Mouse (Mus musculus): ENCODE results near the gene Scarf1.

GRCm38 (mm10) chr11:75536255-75537024, 23.1 kb downstream of the Scarf1 start:
- no peak for TF ChIP-seq CTCF (conservative IDR thresholded peaks at IDR 0.05; ENCODE audit: insufficient read depth, insufficient read length, low read depth, low read length)
- TF ChIP-seq POLR2A (IDR thresholded peaks at IDR 0.05; ENCODE audit: low read depth, low read length), result no peak

All from kidney, adult 2 months (tissue).